In the genomic region with DNA sequence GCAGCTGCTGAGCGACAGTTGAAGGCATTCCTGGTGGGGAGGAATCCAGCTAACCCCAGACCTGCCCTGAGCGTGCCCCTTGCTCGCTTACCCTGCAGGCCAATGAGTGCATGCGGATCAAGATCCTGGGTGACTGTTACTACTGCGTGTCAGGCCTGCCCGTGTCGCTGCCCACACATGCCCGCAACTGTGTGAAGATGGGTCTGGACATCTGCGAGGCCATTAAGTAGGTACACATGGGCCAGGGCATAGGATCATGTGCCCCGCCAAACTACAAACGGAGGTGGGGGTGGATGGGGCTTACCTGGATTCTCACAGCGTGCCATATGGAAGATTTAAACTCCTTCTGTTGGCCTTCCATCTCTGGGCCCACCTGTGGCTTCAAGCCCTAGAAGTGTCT, we compare ENCODE assay signal across 21 mouse cellular contexts. TPM values are rescaled to one million over a fixed set of nuclear protein-coding genes. Genes with fewer than 3 reads are reported as not detected.
DNase-seq lines count a peak whose midpoint lies in the region; ATAC-seq and TF ChIP-seq lines count a peak whose summit lies in the region.
"Had no signal": no experiment of that assay in that cellular context is flagged by ENCODE, and none has a peak within 500 bp of the region (broad histone marks: within the 10 kb centered on the region; RNA-seq: fewer than 3 reads in every experiment).

No protein-coding gene starts in this region.

- no peak for ATAC-seq in limb, embryonic 12.5 days (ENCODE audit: insufficient number of reproducible peaks, insufficient read depth, low FRiP score, low TSS enrichment, low read depth)
- ATAC-seq: CD4-positive, CD25-positive, alpha-beta regulatory T cell, adult 4 months; forebrain, embryonic 14.5 days; intestine, embryonic 15.5 days had no signal

- H3K4me1 ChIP-seq in limb, embryonic 12.5 days (replicated peaks), result peaks cover 13% of the 10 kb centered on the region

- TF ChIP-seq CTCF in gastrocnemius, adult 2 months (IDR thresholded peaks at IDR 0.05), result no peak

- no peaks in the 10 kb centered on the region for H3K27me3 ChIP-seq in limb, embryonic 12.5 days
- H3K27me3 ChIP-seq: embryonic facial prominence, embryonic 15.5 days; intestine, embryonic 15.5 days had no signal

- no peak overlapping the region for H3K4me2 ChIP-seq in limb, embryonic 12.5 days
- H3K4me2 ChIP-seq: embryonic facial prominence, embryonic 15.5 days; heart, embryonic 11.5 days; hindbrain, embryonic 14.5 days; intestine, embryonic 15.5 days had no signal

- H3K27ac ChIP-seq in gastrocnemius, adult 2 months, result peak overlapping the region; percentile 68; the same call in 1 of the 2 replicates
- no peak overlapping the region for H3K27ac ChIP-seq in limb, embryonic 12.5 days
- H3K27ac ChIP-seq: embryonic facial prominence, embryonic 15.5 days; forebrain, embryonic 10.5 days; heart, adult 2 months; hindbrain, embryonic 10.5 days; hindbrain, embryonic 14.5 days; intestine, embryonic 15.5 days had no signal

- intact Hi-C loops in gastrocnemius, adult 2 months (cut with DNase I), result loop anchor here (5.0 kb wide), 1 partner anchor 42 kb away; the partner anchor contains the start of gene Adcy7

- DNase-seq in adrenal gland, postnatal 14 days, result peak; percentile 1
- no peak for DNase-seq in adrenal gland, postnatal 10 days
- DNase-seq in gastrocnemius, adult 2 months, result peak; percentile 14
- no peak for DNase-seq in gastrocnemius, postnatal 25 days
- DNase-seq in cerebellum, adult 9-10 months, result peak; percentile 61
- DNase-seq in layer of hippocampus, postnatal 36 days, result no peak
- no peak for DNase-seq in thymus, postnatal 25 days
- DNase-seq: adrenal gland, postnatal 25 days; B cell, adult 2 months; embryo, embryonic 11 days; heart, adult 2 months had no signal

- H3K4me3 ChIP-seq in gastrocnemius, adult 2 months, result no peak overlapping the region
- no peak overlapping the region for H3K4me3 ChIP-seq in limb, embryonic 12.5 days (replicated peaks)
- H3K4me3 ChIP-seq: embryonic facial prominence, embryonic 15.5 days; erythroblast, embryonic 14.5 days; forebrain, embryonic 10.5 days; heart, adult 2 months; hindbrain, embryonic 10.5 days; intestine, embryonic 15.5 days had no signal

- no peaks in the 10 kb centered on the region for H3K9me3 ChIP-seq in limb, embryonic 12.5 days
- H3K9me3 ChIP-seq: embryonic facial prominence, embryonic 15.5 days; forebrain, embryonic 10.5 days; hindbrain, embryonic 10.5 days; intestine, embryonic 15.5 days had no signal

- 88% methylated on average over 12 of the region's 12 CpGs for WGBS in limb, embryonic 12.5 days

- no peaks in the 10 kb centered on the region for H3K36me3 ChIP-seq in limb, embryonic 12.5 days
- H3K36me3 ChIP-seq: embryonic facial prominence, embryonic 15.5 days; forebrain, embryonic 10.5 days; hindbrain, embryonic 10.5 days; intestine, embryonic 15.5 days had no signal

- H3K9ac ChIP-seq in limb, embryonic 12.5 days (replicated peaks), result 0 out of 2 replicates have a peak overlapping the region, but pooled peaks have one; percentile 8
- H3K9ac ChIP-seq: embryonic facial prominence, embryonic 15.5 days; hindbrain, embryonic 14.5 days; intestine, embryonic 15.5 days had no signal

RNA-seq across cellular contexts. Expression of gene Adcy7, which starts 41.8 kb away (rescaled TPM):
- total RNA-seq in adrenal gland, postnatal 14 days (2021), result 5.6 and 12.8 TPM in 2 replicates
- total RNA-seq in adrenal gland, postnatal 10 days (2021), result 10 to 100 TPM in 1 of 2 experiments, 1 to 10 TPM in 1; 8.1 to 10.1 TPM
- total RNA-seq in gastrocnemius, adult 2 months (2021), result 1 to 10 TPM; 3.4 to 6.6 TPM
- total RNA-seq in gastrocnemius, postnatal 25 days (2021), result 1 to 10 TPM; 6.7 to 7.9 TPM
- 3.2 and 4.4 TPM in 2 replicates for polyA plus RNA-seq in limb, embryonic 12.5 days (2016; fragmentation: Nextera tagmentation; extraction: Ambion mirVana)
- 1 to 10 TPM; 1.9 to 3.0 TPM for total RNA-seq in layer of hippocampus, postnatal 36 days (2021)

RNA-seq across cellular contexts. Expression of gene Brd7, which starts 48.0 kb away (rescaled TPM):
- 96.5 and 103 TPM in 2 replicates for total RNA-seq in adrenal gland, postnatal 14 days (2021)
- total RNA-seq in adrenal gland, postnatal 10 days (2021), result 10 to 100 TPM; 80.2 to 82.4 TPM
- total RNA-seq in gastrocnemius, adult 2 months (2021), result 10 to 100 TPM; 74.5 to 85.4 TPM
- total RNA-seq in gastrocnemius, postnatal 25 days (2021), result 10 to 100 TPM; 63.3 to 72.9 TPM
- polyA plus RNA-seq in limb, embryonic 12.5 days (2016; fragmentation: Nextera tagmentation; extraction: Ambion mirVana), result 96.8 and 108 TPM in 2 replicates
- total RNA-seq in layer of hippocampus, postnatal 36 days (2021), result 10 to 100 TPM; 52.5 to 64.9 TPM

Comparison
In these comparisons a context has a peak if more than half of its experiments do, and no peak if none do; other contexts are left out.
1. DNase-seq: peak in adrenal gland, postnatal 14 days (single experiment), gastrocnemius, adult 2 months (single experiment) and cerebellum, adult 9-10 months (single experiment); none in adrenal gland, postnatal 10 days (single experiment), gastrocnemius, postnatal 25 days (single experiment), layer of hippocampus, postnatal 36 days (0 of 2) and thymus, postnatal 25 days (single experiment).